Mouse (Mus musculus): ENCODE results near the gene Vmn1r142.
"Not testable (repeated sequence)": the region's sequence is repeated elsewhere in the genome, so short reads cannot be mapped to it uniquely, and the experiment has no call there.

Vmn1r142 gene

DNA sequence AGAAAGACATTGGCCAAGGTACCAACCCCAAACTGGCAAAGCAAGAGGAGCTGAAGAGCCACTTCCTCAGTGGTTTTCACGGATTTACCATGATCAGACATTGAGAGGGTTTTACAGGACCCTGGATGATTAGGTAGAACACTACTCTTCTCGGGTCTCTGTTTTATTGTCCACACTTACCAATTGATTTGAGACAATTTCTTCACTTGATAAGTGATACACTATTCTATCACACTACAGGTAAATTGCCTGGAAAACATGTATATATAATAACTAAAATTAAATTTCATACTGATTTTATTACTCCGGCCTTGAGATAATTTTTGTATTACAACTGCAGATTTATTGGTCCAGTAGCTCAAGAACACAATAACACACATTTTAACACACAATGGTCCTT lies at the start of gene Vmn1r142:
Gene Vmn1r142, minus strand, starts transcription at position 101 of the 400 bp plus-strand sequence.
- not testable (repeated sequence) for DNase-seq (ENCODE audit: low read depth, low spot score)

GRCm38 (mm10) chr7:22201164-22201563 lies 37.3 kb upstream of the Vmn1r142 start, which contains the start of gene Gm8653:
TSS of gene Gm8653 (minus strand) at chr7:22201264.
- DNase-seq (ENCODE audit: low read depth, low spot score), result not testable (repeated sequence)

GRCm38 (mm10) chr7:22189077-22189476 lies 25.2 kb upstream of the Vmn1r142 start, which contains the start of gene Vmn1r143:
TSS of gene Vmn1r143 (plus strand) at chr7:22189377.
- DNase-seq (ENCODE audit: low read depth, low spot score), result not testable (repeated sequence)

DNA sequence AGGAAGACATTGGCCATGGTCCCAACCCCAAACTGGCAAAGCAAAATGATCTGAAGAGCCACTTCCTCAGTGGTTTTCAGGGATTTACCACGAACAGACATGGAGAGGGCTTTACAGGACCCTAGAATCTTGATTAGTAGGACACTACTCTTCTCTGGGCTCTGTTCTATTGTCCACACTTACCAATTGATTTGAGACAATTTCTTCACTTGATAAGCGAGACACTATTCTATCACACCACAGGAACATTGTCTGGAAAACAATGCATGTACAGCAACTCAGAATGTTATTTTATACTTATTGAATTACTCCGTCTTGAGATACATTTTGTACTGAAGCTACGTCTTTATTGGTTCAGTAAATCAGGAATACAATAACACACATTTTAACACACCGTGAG lies 29.2 kb downstream of the Vmn1r142 start, which contains the start of gene Gm10666:
Gene Gm10666, minus strand, starts transcription at position 101 of the 400 bp plus-strand sequence.
- not testable (repeated sequence) for DNase-seq (ENCODE audit: low read depth, low spot score)

- DNase-seq (ENCODE audit: low read depth, low spot score), result not testable (repeated sequence)
Measured at GRCm38 (mm10) chr7:22118145-22118544, 45.7 kb downstream of the Vmn1r142 start, which contains the start of gene Gm16451. TSS of gene Gm16451 (minus strand) at chr7:22118245.

Data from retina, adult 2 months (tissue).